29 mouse cellular contexts compared by ENCODE assay signal in genomic region chr14:120969673-120970072, GRCm38 (mm10). TPM values are rescaled to one million over a fixed set of nuclear protein-coding genes. Genes with fewer than 3 reads are reported as not detected.
A peak's percentile ranks its signal among the peaks of the same experiment; 100 is the strongest.
DNase-seq lines count a peak whose midpoint lies in the region; ATAC-seq lines count a peak whose summit lies in the region.
"Had no signal": no experiment of that assay in that cellular context is flagged by ENCODE, and none has a peak within 500 bp of the region (broad histone marks: within the 10 kb centered on the region; RNA-seq: fewer than 3 reads in every experiment).

No protein-coding gene starts in this region.

- intact Hi-C loops in gastrocnemius, postnatal 14 days (cut with DNase I; ENCODE audit: low total_unique reads), result loop anchor here (10.0 kb wide), 1 partner anchor 145 kb away; no protein-coding TSS in a partner anchor

- no peaks in the 10 kb centered on the region for H3K27me3 ChIP-seq in forebrain, embryonic 15.5 days
- H3K27me3 ChIP-seq: forebrain, embryonic 13.5 days; hindbrain, embryonic 13.5 days had no signal

- H3K4me1 ChIP-seq in forebrain, embryonic 15.5 days, result no peaks in the 10 kb centered on the region
- H3K4me1 ChIP-seq: forebrain, embryonic 13.5 days; hindbrain, embryonic 10.5 days; hindbrain, embryonic 13.5 days had no signal

- no peak overlapping the region for H3K9ac ChIP-seq in forebrain, embryonic 15.5 days (replicated peaks)
- H3K9ac ChIP-seq: forebrain, embryonic 13.5 days; forebrain, postnatal 0 days; hindbrain, embryonic 13.5 days had no signal

- no peaks in the 10 kb centered on the region for H3K36me3 ChIP-seq in forebrain, embryonic 15.5 days
- H3K36me3 ChIP-seq: hindbrain, embryonic 10.5 days; hindbrain, embryonic 13.5 days had no signal

- WGBS in forebrain, embryonic 15.5 days, result 91% methylated on average over 3 of the region's 3 CpGs

- no peaks in the 10 kb centered on the region for H3K9me3 ChIP-seq in forebrain, embryonic 15.5 days
- H3K9me3 ChIP-seq: forebrain, embryonic 13.5 days; hindbrain, embryonic 10.5 days; hindbrain, embryonic 13.5 days had no signal

- H3K4me2 ChIP-seq in forebrain, embryonic 15.5 days (replicated peaks), result no peak overlapping the region
- H3K4me2 ChIP-seq: forebrain, embryonic 13.5 days; heart, embryonic 11.5 days; hindbrain, embryonic 13.5 days had no signal

- ATAC-seq in forebrain, embryonic 15.5 days (replicated peaks), result no peak
- ATAC-seq in erythroid progenitor cell, adult 5-6 weeks (replicated peaks; ENCODE audit: low FRiP score, poor library complexity, severe bottlenecking), result no peak
- ATAC-seq: activated CD4-positive, CD25-positive, alpha-beta regulatory T cell, adult 4 months; CD4-positive, CD25-positive, alpha-beta regulatory T cell, adult 4 months; forebrain, embryonic 13.5 days; forebrain, postnatal 0 days; hindbrain, embryonic 16.5 days; inflammation-experienced regulatory T-cells, adult 6 months; intestine, embryonic 16.5 days had no signal

- peak; percentile 38 for DNase-seq in adrenal gland, postnatal 10 days
- DNase-seq in adrenal gland, adult (ENCODE audit: inconsistent age in 2 of 2, low spot score in 1 of 2), result no peak
- DNase-seq in 3134 (ENCODE audit: extremely low read depth, insufficient read length, low spot score) (peak; percentile 45), adipocyte (ENCODE audit: low spot score) (peak; percentile 36)
- DNase-seq in fat pad, adult 2 months (ENCODE audit: extremely low read depth, low read depth, low spot score), result peak; percentile 47
- DNase-seq in gastrocnemius, postnatal 14 days, result no peak
- DNase-seq: adrenal gland, adult 8-10 months; B cell, adult 2 months; cerebellum, adult 11 months; cerebellum, adult 2 months; cerebellum, postnatal 10 days; cerebellum, postnatal 36 days; embryo, embryonic 11 days; forebrain, postnatal 0 days; gastrocnemius, postnatal 36 days; heart, adult 11 months; kidney, adult 18-20 months; kidney, adult 9 months had no signal

- H3K4me3 ChIP-seq in forebrain, embryonic 15.5 days, result no peak overlapping the region
- H3K4me3 ChIP-seq: forebrain, embryonic 13.5 days; hindbrain, embryonic 10.5 days; hindbrain, embryonic 13.5 days had no signal

- no peak overlapping the region for H3K27ac ChIP-seq in forebrain, embryonic 15.5 days (replicated peaks)
- H3K27ac ChIP-seq: forebrain, embryonic 13.5 days; hindbrain, embryonic 10.5 days; hindbrain, embryonic 13.5 days had no signal

RNA-seq across cellular contexts. Expression of gene Ipo5, which starts 58.6 kb away (rescaled TPM):
- total RNA-seq in adrenal gland, postnatal 10 days (2021), result 10 to 100 TPM; 67.4 to 77.9 TPM
- polyA plus RNA-seq in forebrain, embryonic 15.5 days (2015; fragmentation: Nextera tagmentation; extraction: Ambion mirVana), result 82.3 and 84.0 TPM in 2 replicates
- total RNA-seq in gastrocnemius, postnatal 14 days (2021), result 10 to 100 TPM; 79.7 to 84.1 TPM
- 38.1 and 38.2 TPM in 2 replicates for total RNA-seq in erythroid progenitor cell, adult 5-6 weeks (2015; ENCODE audit: low replicate concordance)
- 43.8 and 46.9 TPM in 2 replicates for total RNA-seq in erythroid progenitor cell, adult 5-6 weeks (2017; ENCODE audit: low replicate concordance)

Comparison
In these comparisons a context has a peak if more than half of its experiments do, and no peak if none do; other contexts are left out.
1. DNase-seq: peak in adrenal gland, postnatal 10 days (single experiment), 3134 (single experiment), adipocyte (single experiment) and fat pad, adult 2 months (single experiment); none in adrenal gland, adult (0 of 2) and gastrocnemius, postnatal 14 days (single experiment).